9 mouse cellular contexts compared by ENCODE assay signal in genomic region chr3:82029229-82029628, GRCm38 (mm10). TPM values are rescaled to one million over a fixed set of nuclear protein-coding genes. Genes with fewer than 3 reads are reported as not detected.
DNase-seq lines count a peak whose midpoint lies in the region; ATAC-seq and TF ChIP-seq lines count a peak whose summit lies in the region.
"Had no signal": no experiment of that assay in that cellular context is flagged by ENCODE, and none has a peak within 500 bp of the region (broad histone marks: within the 10 kb centered on the region; RNA-seq: fewer than 3 reads in every experiment).

No protein-coding gene starts in this region.

- TF ChIP-seq RAD21 in MEL (IDR thresholded peaks at IDR 0.05; ENCODE audit: low read depth, low read length): peak; percentile 24

- peak; percentile 40 for DNase-seq in left cerebral cortex, adult 11 months (ENCODE audit: low spot score)
- no peak for DNase-seq in left cerebral cortex, adult 9 months (ENCODE audit: low spot score in 2 of 2)
- peak; percentile 54 for DNase-seq in MEL (ENCODE audit: low read depth, low spot score)
- DNase-seq in cerebellum, adult 9-11 months: peak; percentile 50
- DNase-seq in liver, embryonic 11.5 days (ENCODE audit: low spot score): no peak
- DNase-seq in neural tube, embryonic 11.5 days (ENCODE audit: low spot score): peak; percentile 27
- no peak for DNase-seq in right cerebral cortex, postnatal 36 days (ENCODE audit: low spot score in 2 of 2)

- H3K27ac ChIP-seq in MEL (ENCODE audit: control insufficient read depth, low read depth, low read length): no peak overlapping the region
- no peak overlapping the region for H3K27ac ChIP-seq in liver, embryonic 11.5 days (ENCODE audit: low read depth, low read length)
- H3K27ac ChIP-seq in neural tube, embryonic 11.5 days (ENCODE audit: low read depth, low read length): no peak overlapping the region
- H3K27ac ChIP-seq: embryonic facial prominence, embryonic 15.5 days had no signal

- WGBS in liver, embryonic 11.5 days: 2% methylated on average over 3 of the region's 3 CpGs
- WGBS in neural tube, embryonic 11.5 days: 4% methylated on average over 3 of the region's 3 CpGs

- H3K9me3 ChIP-seq in MEL (replicated peaks; ENCODE audit: insufficient read depth, low read length): no peaks in the 10 kb centered on the region
- no peaks in the 10 kb centered on the region for H3K9me3 ChIP-seq in liver, embryonic 11.5 days (ENCODE audit: control insufficient read depth, low read length)
- H3K9me3 ChIP-seq in neural tube, embryonic 11.5 days (ENCODE audit: control insufficient read depth, low read length): no peaks in the 10 kb centered on the region
- H3K9me3 ChIP-seq: embryonic facial prominence, embryonic 15.5 days had no signal

- TF ChIP-seq CTCF in MEL (IDR thresholded peaks at IDR 0.05 in 2 of 3, conservative IDR thresholded peaks at IDR 0.05 in 1 of 3; ENCODE audit: control insufficient read depth in 1 of 3, insufficient read depth in 1 of 3, low read depth in 2 of 3, low read length in 3 of 3, poor library complexity in 1 of 3, severe bottlenecking in 1 of 3): peak; percentile 34 to 60 (median 56)

- H3K4me3 ChIP-seq in MEL (ENCODE audit: control insufficient read depth in 1 of 2, insufficient read depth in 1 of 2, low read depth in 2 of 2, low read length in 2 of 2): no peak overlapping the region
- H3K4me3 ChIP-seq in liver, embryonic 11.5 days (ENCODE audit: low read depth, low read length): no peak overlapping the region
- H3K4me3 ChIP-seq in neural tube, embryonic 11.5 days (ENCODE audit: low read depth, low read length): no peak overlapping the region
- H3K4me3 ChIP-seq: embryonic facial prominence, embryonic 15.5 days had no signal

- peak; percentile 83 to 85 for ATAC-seq in hematopoietic stem cell, adult 5-6 weeks (replicated peaks in 1 of 2; ENCODE audit: insufficient read depth in 1 of 2, low FRiP score in 2 of 2, low TSS enrichment in 1 of 2, low read depth in 1 of 2, poor library complexity in 2 of 2, severe bottlenecking in 2 of 2)
- ATAC-seq in liver, embryonic 11.5 days (replicated peaks; ENCODE audit: low FRiP score): 0 out of 2 replicates have a peak, but pooled peaks have one; percentile 41
- ATAC-seq in neural tube, embryonic 11.5 days (ENCODE audit: insufficient read depth, low FRiP score, low TSS enrichment): peak; percentile 72; the same call in 1 of the 2 replicates

- H3K79me2 ChIP-seq in MEL (ENCODE audit: control insufficient read depth, insufficient read depth, low read length, poor library complexity): no peaks in the 10 kb centered on the region

- H3K4me1 ChIP-seq in MEL (ENCODE audit: control insufficient read depth in 1 of 2, insufficient read depth in 2 of 2, low read length in 2 of 2): no peaks in the 10 kb centered on the region
- no peaks in the 10 kb centered on the region for H3K4me1 ChIP-seq in liver, embryonic 11.5 days (replicated peaks; ENCODE audit: control insufficient read depth, insufficient read depth, low read length)
- H3K4me1 ChIP-seq in neural tube, embryonic 11.5 days (ENCODE audit: control insufficient read depth, insufficient read depth, low read length): no peaks in the 10 kb centered on the region
- H3K4me1 ChIP-seq: embryonic facial prominence, embryonic 15.5 days had no signal

- TF ChIP-seq POLR2A in MEL (IDR thresholded peaks at IDR 0.05; ENCODE audit: control insufficient read depth in 1 of 2, insufficient read depth in 1 of 2, low read depth in 1 of 2, low read length in 2 of 2, poor library complexity in 1 of 2): no peak

- TF ChIP-seq EP300 in MEL (IDR thresholded peaks at IDR 0.05; ENCODE audit: low read depth in 1 of 2, low read length in 2 of 2): no peak

- no peaks in the 10 kb centered on the region for H3K36me3 ChIP-seq in MEL (ENCODE audit: control insufficient read depth in 1 of 2, insufficient read depth in 2 of 2, low read length in 2 of 2)
- H3K36me3 ChIP-seq in liver, embryonic 11.5 days (ENCODE audit: control insufficient read depth, insufficient read depth, low read length): 0 out of 2 replicates have a peak, but pooled peaks cover 3% of the 10 kb centered on the region
- H3K36me3 ChIP-seq in neural tube, embryonic 11.5 days (ENCODE audit: control insufficient read depth, insufficient read depth, low read length): no peaks in the 10 kb centered on the region
- H3K36me3 ChIP-seq: embryonic facial prominence, embryonic 15.5 days had no signal

- no peak overlapping the region for H3K9ac ChIP-seq in MEL (ENCODE audit: control insufficient read depth, low read depth, low read length, poor library complexity, severe bottlenecking)
- H3K9ac ChIP-seq in liver, embryonic 11.5 days (ENCODE audit: low read depth, low read length): no peak overlapping the region
- no peak overlapping the region for H3K9ac ChIP-seq in neural tube, embryonic 11.5 days (ENCODE audit: low read length)
- H3K9ac ChIP-seq: embryonic facial prominence, embryonic 15.5 days had no signal

- H3K4me2 ChIP-seq in liver, embryonic 11.5 days: no peak overlapping the region
- no peak overlapping the region for H3K4me2 ChIP-seq in neural tube, embryonic 11.5 days (ENCODE audit: low read depth)
- H3K4me2 ChIP-seq: embryonic facial prominence, embryonic 15.5 days had no signal

- no peaks in the 10 kb centered on the region for H3K27me3 ChIP-seq in MEL (ENCODE audit: control insufficient read depth in 1 of 2, insufficient read depth in 2 of 2, low read length in 2 of 2)
- H3K27me3 ChIP-seq in liver, embryonic 11.5 days (replicated peaks; ENCODE audit: control insufficient read depth, insufficient read depth, low read length): no peaks in the 10 kb centered on the region
- H3K27me3 ChIP-seq in neural tube, embryonic 11.5 days (ENCODE audit: control insufficient read depth, insufficient read depth, low read length): no peaks in the 10 kb centered on the region
- H3K27me3 ChIP-seq: embryonic facial prominence, embryonic 15.5 days had no signal

TF ChIP-seq in MEL, 35 proteins besides CTCF, POLR2A, EP300 and RAD21:
- TF ChIP-seq SMC3 (IDR thresholded peaks at IDR 0.05; ENCODE audit: low read depth, low read length) (peak; percentile 51), MXI1 (IDR thresholded peaks at IDR 0.05; ENCODE audit: low read depth, low read length) (no peak), UBTF (IDR thresholded peaks at IDR 0.05; ENCODE audit: borderline replicate concordance, insufficient read depth, low read depth, low read length) (no peak)

RNA-seq across cellular contexts. Expression of gene Gucy1b1, which starts 45.3 kb away (rescaled TPM):
- not detected in 2 replicates for total RNA-seq in MEL (2012; rRNA removed)
- not detected for polyA plus RNA-seq in MEL (2012; ENCODE audit: insufficient read depth in 1 of 2, insufficient read length in 2 of 2, low read depth in 1 of 2, low replicate concordance in 2 of 2, missing spikeins in 1 of 2)
- 1.1 and 1.4 TPM in 2 replicates for total RNA-seq in hematopoietic stem cell, adult 5-6 weeks (2017)
- 18.2 and 23.5 TPM in 2 replicates for polyA plus RNA-seq in liver, embryonic 11.5 days (2014; fragmentation: Nextera tagmentation; extraction: Ambion mirVana)
- polyA plus RNA-seq in neural tube, embryonic 11.5 days (2014; fragmentation: Nextera tagmentation; extraction: Ambion mirVana): 6.6 and 7.0 TPM in 2 replicates

RNA-seq across cellular contexts. Expression of gene Asic5, which starts 47.1 kb away (rescaled TPM):
- not detected in 2 replicates for total RNA-seq in MEL (2012; rRNA removed)
- not detected for polyA plus RNA-seq in MEL (2012; ENCODE audit: insufficient read depth in 1 of 2, insufficient read length in 2 of 2, low read depth in 1 of 2, low replicate concordance in 2 of 2, missing spikeins in 1 of 2)
- total RNA-seq in hematopoietic stem cell, adult 5-6 weeks (2017): not detected in 2 replicates
- polyA plus RNA-seq in liver, embryonic 11.5 days (2014; fragmentation: Nextera tagmentation; extraction: Ambion mirVana): not detected in 2 replicates
- not detected in 2 replicates for polyA plus RNA-seq in neural tube, embryonic 11.5 days (2014; fragmentation: Nextera tagmentation; extraction: Ambion mirVana)
- polyA plus RNA-seq: embryonic facial prominence, embryonic 15.5 days had no signal

RNA-seq across cellular contexts. Expression of gene Tdo2, which starts 53.2 kb away (rescaled TPM):
- total RNA-seq in MEL (2012; rRNA removed): not detected in 2 replicates
- not detected for polyA plus RNA-seq in MEL (2012; ENCODE audit: insufficient read depth in 1 of 2, insufficient read length in 2 of 2, low read depth in 1 of 2, low replicate concordance in 2 of 2, missing spikeins in 1 of 2)
- total RNA-seq in hematopoietic stem cell, adult 5-6 weeks (2017): not detected in 2 replicates
- 0.38 and 0.71 TPM in 2 replicates for polyA plus RNA-seq in liver, embryonic 11.5 days (2014; fragmentation: Nextera tagmentation; extraction: Ambion mirVana)
- not detected in 2 replicates for polyA plus RNA-seq in neural tube, embryonic 11.5 days (2014; fragmentation: Nextera tagmentation; extraction: Ambion mirVana)

Comparison
In these comparisons a context has a peak if more than half of its experiments do, and no peak if none do; other contexts are left out.
1. DNase-seq: peak in left cerebral cortex, adult 11 months (single experiment), MEL (single experiment), cerebellum, adult 9-11 months (single experiment) and neural tube, embryonic 11.5 days (single experiment); none in left cerebral cortex, adult 9 months (0 of 2), liver, embryonic 11.5 days (single experiment) and right cerebral cortex, postnatal 36 days (0 of 2).
2. Peak in every context shown above with its lines, with median percentiles within 50 percentile points of each other: ATAC-seq.